Mouse (Mus musculus): ENCODE data around the gene Gm15737. TPM values are rescaled to one million over a fixed set of nuclear protein-coding genes. Genes with fewer than 3 reads are reported as not detected.

The Gm15737 gene
- total RNA-seq, 2 experiments from 2014 or later: not detected

Other genes starting within 250 kb of the Gm15737 start
- gene Prickle2, start 163.2 kb upstream of the Gm15737 start, total RNA-seq (2021): 100 to 1,000 TPM; 168 to 172 TPM
- gene A730049H05Rik, start 52.9 kb upstream of the Gm15737 start, total RNA-seq (2021): not detected
- 1 to 10 TPM; 5.7 to 7.9 TPM for gene Adamts9, start 74.1 kb downstream of the Gm15737 start, total RNA-seq (2021)